Mouse (Mus musculus) heart, adult 9 months (tissue): ENCODE results near the gene Slc27a2.
"Not testable (repeated sequence)": the region's sequence is repeated elsewhere in the genome, so short reads cannot be mapped to it uniquely, and the experiment has no call there.

Source experiments
- DNase-seq, 2 experiments: peaks; one replicate each; pipeline ENCODE4 v3.0.0; 2022; ENCODE audit warnings: low spot score in 2 of 2

Slc27a2 gene

DNA sequence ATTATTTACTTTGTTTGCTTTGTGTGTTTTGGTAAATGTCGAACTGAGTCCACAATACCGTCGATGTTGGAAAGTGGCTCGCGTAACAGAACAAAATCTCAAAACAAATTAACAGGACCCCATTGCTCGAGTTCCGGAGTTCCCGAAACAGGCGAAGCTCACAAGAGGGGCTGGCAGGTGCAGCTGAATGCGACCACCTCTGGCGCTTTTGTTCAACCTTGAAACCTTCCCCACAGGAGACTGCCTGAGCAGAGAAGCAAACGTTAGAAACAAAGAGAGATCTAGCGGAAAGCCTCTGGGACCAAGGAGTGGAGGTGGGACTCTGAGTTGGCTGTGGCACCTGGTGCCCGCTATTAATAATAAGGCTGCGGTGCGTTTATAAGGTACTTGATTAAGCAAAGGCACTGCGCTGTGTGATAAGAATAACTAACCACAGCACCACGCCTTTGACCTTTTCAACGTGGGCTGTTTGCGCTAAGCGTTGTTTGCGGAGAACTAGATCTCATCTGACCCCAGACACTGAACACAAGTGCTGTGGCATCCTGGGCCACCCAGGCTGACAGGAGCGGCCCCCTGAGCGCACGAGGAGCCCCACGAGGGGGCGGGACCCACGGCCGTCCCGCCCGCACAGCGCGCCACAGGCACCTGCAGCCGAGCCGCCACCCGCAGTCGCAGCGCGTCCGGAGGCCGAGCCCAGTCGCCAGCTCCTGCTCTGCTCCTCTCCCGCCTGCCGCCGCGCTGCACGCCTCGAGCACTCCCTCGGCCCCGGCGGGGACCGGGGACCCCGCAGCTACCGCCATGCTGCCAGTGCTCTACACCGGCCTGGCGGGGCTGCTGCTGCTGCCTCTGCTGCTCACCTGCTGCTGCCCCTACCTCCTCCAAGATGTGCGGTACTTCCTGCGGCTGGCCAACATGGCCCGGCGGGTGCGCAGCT is at the start of gene Slc27a2:
Gene Slc27a2 (plus strand): TSS at position 51 of the 934 bp plus-strand sequence.
- DNase-seq, result no peak

DNA sequence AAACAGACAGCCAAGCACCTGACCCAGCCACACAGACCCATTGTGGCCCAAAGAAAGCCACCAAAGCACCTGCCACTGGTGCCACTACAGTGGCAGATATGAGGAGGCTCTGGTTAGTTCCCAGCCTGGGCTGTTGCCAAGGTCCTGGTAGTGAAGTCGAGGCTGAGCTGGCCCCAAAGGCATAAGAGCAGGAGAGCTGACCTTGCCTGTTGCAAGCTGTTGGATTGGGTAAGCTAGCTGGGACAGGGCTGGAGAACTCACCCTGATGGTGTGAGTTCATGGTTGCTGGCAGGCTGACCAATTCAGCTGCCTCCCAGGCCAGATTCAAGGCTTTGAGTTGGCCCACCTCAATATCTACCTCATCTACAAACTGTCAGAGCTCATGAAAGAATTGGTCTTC is 47.1 kb upstream of the Slc27a2 start:
- DNase-seq, result no peak

DNA sequence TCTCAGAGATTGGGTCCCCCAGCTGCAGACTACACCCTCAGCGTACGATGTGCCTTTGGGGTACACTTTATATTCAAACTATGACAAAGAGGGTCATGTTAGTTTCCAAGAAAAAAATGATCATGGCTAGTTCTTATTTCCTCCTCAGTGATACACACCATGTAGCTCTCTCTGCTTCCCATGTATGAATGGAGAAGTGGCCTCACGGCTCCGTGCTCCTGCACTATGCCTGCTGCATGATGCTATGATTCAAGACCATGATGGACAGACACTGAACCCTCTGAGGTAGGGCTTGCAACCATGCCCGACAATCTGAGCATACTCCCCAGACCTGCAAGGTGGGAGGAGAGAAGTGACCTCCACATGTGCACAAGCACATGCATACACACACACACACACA is 44.7 kb upstream of the Slc27a2 start:
- no peak for DNase-seq

DNA sequence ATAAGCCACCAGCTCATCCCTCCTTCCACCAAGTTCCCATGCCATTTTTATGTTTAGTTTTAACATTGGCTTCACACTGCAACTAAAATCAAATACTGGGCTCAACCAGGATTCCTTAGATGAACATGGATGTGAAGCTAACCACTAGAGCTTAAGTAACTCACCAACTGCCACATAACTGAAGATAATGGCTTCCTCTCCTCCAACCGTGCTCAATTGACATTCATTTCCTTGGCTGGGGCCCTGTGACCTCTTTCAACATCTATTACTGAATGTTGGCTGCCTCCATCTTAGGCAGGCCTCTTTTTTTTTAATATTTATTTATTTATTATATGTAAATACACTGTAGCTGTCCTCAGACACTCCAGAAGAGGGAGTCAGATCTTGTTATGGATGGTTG is 44.0 kb upstream of the Slc27a2 start:
- DNase-seq, result no peak

DNA sequence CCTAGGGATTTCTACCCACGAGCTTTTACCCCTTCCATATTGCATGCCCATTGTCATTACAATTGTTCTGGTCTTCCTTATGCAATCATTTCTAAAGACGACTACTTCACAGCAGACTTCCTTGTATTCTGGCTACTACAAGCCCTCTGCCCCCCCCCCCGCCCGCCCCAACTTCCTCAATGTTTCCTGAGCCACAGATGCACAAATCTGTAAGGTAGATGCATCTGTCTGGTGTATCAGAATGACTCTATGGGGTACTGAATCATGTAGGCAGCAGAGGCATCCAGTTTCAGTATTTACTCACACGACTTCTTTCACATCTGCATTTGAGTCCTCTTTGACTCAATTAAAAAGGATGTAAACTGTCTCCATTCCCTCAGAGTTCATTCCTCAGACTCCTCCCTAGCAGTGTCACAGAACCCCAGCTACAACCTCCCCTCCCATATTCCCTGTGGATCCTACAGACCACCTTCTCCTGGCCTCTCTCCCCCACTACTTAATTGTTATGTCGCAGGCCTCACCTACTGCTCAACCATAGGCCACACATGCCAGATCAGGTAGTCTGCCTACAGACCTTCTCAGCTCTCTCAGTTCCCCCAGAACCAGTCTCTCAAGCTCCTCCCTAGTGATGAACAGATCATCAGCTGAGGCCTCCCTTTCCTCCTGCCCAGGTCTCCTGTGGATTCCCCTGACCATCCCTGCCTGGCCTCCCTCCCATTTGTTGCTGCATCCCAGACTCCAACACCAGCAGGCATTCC is 37.0 kb upstream of the Slc27a2 start:
- DNase-seq, result no peak

DNA sequence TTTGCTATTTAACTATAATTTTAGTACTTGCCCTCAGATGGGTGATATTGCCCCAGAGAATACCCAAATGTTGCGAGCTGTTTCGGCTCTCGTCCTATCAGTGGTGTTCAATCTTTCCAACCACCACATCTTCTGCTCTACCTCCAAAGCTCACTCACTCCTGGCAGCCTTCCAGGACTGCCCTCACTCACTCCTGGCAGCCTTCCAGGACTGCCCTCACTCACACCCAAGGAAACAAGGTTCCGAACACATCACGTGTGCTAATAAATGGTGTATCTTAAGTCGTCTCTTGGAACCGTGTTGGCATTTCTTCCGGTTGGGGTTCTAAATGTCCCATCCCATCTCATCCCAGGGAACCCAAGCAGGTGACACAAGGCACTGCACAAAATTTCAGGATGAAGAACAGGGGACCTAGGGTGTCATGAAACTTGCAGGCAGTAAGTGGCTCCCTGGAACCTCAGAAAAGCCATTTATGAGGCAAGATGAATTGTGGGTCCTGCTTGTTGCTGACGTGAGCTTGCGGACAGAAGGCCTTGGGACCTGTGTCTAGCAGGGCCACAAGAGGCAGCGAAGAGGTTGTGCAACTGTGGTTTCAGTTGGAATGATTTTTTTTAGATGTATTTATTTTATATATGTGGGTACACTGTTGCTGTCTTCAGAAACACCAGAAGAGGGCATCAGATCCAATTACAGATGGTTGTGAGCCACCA is 32.2 kb upstream of the Slc27a2 start:
- no peak for DNase-seq

DNA sequence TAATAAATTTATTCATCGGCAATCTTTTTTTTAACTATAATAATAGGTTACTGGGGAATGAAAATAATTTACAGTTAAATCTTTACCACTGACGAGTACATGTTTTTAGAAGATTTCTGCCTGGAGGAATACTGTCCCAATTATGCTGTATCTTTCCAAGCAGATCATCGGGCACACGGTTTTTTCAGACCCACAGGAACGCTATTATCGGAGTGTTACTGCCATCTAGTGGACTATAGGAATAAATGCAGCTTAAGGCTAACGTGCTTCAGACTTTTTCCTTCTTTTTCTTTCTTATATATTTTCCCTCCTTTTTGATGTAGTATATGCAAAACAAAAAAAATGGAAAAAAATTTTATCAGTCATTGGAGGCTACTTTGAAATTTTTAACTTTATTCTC is 31.4 kb upstream of the Slc27a2 start:
- no peak for DNase-seq

DNA sequence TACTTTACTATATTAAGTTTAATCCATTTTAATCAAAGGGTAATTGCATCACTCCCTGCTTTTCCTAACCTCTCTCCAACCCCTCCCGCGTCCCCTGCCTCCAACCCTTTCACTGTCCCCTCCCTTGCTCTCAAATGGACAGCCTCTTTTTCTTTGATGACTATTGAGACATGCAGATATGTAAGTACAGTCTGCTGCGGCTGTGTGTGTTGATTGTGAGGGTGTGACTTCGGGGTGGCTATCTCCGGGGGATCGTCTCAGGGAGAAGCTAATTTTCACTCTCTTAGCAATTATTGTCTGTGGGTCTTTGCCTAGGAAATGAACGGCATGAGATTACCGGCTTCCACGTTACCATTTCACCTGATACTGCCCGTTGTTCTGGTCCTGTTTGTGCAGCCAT is 30.7 kb upstream of the Slc27a2 start:
- no peak for DNase-seq

DNA sequence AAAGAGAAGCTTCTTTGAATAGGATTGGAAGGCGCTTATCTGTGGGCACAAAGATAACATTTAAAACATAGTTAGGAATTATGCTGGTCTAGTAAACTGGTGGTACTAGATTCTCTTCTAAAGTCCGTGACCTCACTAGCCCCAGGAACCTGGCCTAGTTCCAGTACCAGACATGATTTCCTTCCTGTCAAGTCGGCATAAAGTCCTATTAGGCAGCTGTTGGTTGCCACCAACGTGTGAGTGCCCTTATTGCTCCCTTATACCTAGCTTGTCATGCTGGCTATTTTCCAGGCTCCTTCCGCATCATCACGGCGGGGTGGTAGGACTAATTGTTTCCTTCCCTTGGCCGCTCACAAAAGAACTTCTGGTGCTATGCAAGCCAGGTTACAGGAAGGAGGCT is 30.2 kb upstream of the Slc27a2 start:
- DNase-seq, result no peak

DNA sequence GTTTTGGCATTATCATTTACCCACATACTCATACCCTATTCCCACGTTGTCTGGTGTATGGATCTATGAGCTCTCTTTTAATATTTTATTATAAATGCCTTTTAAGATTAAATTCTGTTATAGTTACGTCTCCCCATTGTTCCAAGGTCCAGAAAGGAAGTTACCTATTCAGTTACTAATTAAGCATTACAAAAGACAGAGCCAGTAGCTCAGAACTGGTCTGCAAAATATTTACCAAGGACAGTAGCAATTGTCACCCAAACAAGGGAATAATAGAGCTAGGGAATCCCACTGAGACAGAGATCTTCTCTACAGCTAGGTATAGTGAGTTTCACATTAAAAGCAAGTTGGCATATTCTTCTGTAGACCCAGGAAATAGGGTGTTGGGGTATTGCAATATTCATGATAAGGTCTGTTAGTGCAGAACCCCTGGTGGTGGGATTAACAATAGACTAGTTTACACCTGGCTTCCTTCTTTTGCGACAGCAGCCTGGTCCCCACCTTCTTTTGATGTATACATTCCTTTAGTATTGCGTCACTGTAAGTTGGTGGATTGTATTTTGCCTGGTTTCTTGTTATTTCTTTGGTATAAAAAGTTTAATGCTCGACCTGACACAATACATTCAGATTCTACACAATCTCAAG is 29.0 kb upstream of the Slc27a2 start:
- not testable (repeated sequence) for DNase-seq

DNA sequence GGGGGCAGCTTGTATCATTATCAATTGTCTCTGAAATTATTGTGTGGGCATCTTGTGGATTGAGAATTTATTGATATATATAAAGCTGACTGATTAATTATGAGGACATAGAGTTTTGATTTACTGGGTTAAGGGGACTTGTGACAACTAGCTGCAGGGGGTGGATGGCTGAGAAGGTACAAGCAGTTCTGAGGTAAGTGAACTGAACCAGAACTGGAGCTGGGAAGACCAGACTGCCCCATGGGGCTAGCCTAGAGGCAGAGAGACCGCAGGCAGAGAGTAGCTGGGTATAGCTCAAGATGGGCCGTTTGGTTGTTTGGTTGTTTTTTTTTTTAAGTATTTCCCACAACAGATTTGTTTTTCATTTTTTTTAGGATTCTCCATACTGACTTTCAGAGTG is 27.9 kb upstream of the Slc27a2 start:
- no peak for DNase-seq

DNA sequence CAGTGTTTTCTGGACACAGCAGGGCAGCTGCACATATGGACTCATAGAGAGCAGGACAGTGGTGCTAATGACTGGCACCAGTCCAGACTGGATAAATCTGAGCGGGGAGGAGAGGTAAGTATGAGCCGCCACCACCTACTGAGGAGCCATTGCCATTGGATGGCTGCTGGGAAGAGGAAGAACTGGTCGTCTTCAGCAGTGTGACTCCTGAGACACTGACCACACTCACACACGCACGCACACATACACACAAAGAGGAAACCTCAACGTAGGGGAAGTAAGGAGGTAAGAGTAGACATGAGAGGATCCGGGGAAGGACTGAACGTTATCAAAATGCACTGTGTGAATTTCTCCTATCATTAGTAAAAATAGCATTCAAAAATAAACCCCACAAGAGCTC is 24.7 kb upstream of the Slc27a2 start:
- no peak for DNase-seq

DNA sequence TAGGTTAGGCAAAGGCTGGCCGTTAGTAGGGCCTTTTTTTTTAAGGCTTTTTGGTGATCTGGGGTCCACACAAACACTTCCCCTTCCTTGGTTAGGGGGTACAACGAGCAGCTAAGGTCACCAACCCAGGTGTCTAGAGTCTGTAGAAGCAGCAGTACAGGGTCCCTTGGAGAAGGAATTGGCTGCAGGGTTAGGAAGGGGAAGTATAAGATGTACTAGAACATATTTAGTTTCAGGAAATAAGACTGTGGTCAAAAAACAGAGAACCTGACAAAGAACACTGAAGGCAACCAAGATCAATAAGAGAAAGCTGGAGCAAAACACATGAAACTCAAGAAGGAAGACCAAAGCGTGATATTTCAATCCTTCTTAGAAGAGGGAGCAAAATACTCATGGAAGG is 21.6 kb upstream of the Slc27a2 start:
- no peak for DNase-seq

DNA sequence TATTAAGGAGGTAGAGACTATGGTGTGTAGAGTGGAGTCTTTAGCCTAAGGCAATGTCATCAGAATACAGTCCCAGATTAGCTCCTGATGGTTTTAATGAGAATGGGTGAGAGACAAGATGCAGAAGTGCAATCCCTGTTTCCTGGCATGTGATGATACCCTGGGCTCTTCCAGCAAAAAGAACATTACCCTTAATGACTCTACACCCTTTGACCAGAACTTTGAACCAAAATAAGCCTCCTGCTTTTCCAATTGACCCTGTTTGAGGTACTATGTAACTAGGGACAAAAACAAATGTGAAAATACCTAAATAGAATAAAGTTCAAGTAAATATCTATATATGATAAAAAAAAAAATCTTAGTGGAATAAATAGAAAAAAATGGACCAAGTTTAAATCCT is 14.6 kb upstream of the Slc27a2 start:
- no peak for DNase-seq

DNA sequence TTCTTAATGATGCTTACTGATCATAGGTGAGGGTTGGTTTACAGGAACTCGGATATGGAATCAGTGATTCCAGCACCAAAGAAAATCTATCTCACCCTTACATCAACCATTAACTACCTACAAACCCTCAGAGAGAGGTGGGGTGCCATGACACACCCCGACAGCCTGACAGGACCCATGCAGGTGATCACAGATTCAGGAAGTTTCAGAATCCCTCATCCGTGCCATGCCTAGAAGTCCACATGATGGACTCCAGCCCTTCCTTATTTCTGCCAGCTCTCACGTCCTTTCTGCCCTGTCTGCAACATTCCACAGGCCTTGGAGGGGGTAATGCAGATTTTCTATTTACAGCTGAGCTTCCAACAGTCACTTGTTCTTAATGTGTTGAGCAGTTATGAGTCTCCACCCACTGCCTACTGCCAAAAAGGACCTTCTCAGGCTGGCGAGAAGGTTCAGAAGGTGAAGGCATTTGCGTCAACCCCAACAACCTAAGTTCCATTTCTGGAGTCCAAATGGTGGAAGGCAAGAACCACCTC is 11.7 kb upstream of the Slc27a2 start:
- DNase-seq, result no peak

DNA sequence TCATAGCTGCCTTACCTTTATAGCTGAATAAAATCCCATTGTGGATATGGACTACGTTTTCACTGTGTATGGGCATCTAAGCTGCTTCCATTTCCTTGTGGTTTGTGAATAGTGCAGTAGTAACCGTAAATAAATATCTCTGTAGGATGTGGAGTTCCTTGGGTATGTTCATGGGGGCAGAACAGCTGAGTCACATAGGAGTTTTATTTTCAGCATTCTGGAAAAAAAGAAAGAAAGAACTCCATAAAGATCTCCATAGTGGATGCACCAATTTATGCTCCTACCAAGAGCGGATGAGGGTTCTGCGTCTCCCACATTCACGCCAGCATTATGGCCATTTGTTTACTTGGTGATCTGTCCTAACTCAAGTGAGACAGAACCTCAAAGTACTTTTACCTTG is 10.0 kb upstream of the Slc27a2 start:
- no peak for DNase-seq

DNA sequence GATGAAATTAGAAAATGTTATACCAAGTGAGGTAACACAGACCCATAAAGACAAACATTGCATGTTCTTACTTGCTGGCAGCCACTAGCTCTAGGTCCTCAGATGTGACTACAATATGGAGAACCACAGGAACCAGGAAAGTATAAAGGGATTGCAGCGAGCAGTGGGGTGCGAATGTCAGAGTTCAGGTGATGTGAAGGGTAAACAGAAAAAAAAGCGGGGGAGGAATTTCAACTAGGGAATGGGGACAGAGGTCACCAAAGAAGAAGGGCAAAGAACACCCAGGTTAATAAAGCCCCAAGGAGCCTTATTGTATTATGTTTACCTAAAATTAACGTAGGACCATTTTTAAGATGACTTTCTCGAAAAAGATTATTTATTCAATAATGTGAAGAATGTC is 6.9 kb upstream of the Slc27a2 start:
- no peak for DNase-seq

DNA sequence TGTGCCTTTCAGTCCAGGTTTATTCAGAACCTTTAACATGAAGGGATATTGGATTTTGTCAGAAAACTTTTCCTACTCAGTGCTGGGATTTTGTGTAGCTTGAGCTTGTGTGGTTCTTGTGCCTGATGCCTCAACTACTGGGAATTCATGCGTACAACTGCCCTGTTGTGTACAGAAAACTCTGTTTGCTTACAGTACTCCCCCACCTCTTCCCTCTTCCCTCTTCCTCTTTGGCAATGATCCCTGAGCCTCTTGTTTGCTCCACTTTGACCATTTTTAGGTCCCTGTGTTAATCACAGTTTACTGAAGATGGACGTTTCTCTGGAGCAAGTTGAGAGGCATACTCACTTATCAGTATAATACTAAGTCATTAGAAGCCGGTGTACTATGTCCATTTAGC is 5.8 kb upstream of the Slc27a2 start:
- no peak for DNase-seq

DNA sequence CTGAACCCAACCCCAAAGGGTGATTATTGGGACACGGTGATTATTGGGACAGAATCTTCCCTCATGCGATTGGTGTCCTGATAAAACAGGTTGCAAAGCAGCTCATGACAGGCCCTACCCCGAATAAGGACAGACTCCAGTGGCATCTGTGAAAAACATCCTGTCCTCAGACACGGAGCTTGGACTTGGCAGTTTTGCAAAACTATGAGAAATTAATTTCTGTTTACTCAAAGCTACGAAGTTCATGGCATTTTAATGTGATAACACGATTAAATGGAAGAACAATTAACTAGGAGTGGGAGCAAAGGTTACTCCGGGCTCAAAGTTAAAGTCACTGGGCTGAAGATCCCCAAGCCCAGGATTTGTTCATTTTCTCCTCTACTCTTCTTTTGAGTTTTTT is 2.5 kb upstream of the Slc27a2 start:
- no peak for DNase-seq

DNA sequence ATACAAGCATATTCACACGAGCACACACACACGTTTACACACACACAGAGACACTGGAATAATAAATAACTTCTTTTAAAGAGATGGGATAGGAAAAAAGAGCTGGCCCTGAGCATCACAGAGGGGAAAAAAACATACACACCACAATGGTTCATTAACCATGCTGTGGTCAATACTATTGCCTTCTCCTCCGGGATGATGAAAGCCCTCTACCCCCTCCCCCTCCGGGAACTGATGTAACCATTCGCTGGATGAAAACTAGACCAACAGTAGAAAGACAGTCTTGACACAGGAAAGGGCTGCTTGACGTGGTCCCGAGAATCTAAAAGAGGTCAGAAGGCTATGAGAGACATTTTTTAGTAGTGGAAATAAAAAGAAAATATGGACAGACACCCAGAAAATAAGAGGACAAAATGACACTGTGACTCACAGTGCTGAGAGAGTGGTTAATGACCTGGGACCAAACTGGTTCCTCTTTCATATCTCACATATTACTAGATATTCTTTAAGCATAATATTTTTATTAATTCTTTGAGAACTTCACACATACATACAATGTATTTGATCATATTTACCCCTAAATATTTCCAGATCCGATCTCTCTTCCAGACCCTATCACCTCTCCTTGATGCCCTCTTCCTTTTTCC is 840 bp upstream of the Slc27a2 start:
- DNase-seq, result no peak

DNA sequence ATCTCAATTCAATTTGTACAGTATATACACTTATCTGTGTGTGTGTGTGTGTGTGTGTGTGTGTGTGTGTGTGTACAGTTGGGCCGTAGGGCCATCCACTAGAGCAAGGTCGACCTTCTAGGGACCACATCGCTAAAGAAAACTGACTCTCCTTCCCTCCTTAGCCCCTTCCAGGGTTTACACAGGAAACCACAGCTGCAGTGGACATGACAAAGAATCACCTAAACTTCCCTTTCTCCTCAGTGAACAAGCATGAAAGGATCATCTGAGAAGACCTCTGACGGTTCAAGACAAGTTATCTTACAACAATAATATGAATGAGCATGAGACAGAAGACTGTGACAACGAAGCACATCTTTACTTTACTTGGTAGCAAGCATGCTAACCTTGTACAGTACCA is 311 bp upstream of the Slc27a2 start:
- no peak for DNase-seq
